Mouse (Mus musculus) liver, embryonic 14.5 days (tissue): ENCODE measurements around the gene Acer2. TPM values are rescaled to one million over a fixed set of nuclear protein-coding genes. Genes with fewer than 3 reads are reported as not detected.

ENCODE experiments used
- ATAC-seq: fragments of 200-750 bp; cut with Nextera tagmentation; 2 replicates; pipeline ENCODE4 v1.8.0; 2017; ENCODE audit warnings: moderate number of reproducible peaks, mild to moderate bottlenecking, moderate library complexity; ENCODE audit not compliant: insufficient read depth
- DNase-seq, 3 experiments: peaks; one replicate each; pipeline ENCODE4 v3.0.0-alpha.2; 2012 to 2013; ENCODE audit warnings: low read depth in 3 of 3, low spot score in 3 of 3
- H3K27ac ChIP-seq: fragments of 300-500 bp; sonication (generic); 2 replicates; pipeline ENCODE4 v1.5.1; 2014; ENCODE audit warnings: moderate library complexity, mild to moderate bottlenecking, control low read depth, inconsistent platforms
- H3K27me3 ChIP-seq: fragments of 300-500 bp; sonication (generic); 2 replicates; pipeline ENCODE4 v1.6.1; 2014; ENCODE audit warnings: mild to moderate bottlenecking, low read length, moderate library complexity; ENCODE audit not compliant: control insufficient read depth, insufficient read depth
- H3K36me3 ChIP-seq: fragments of 300-500 bp; sonication (generic); replicated peaks from 2 replicates; pipeline ENCODE4 v1.6.1; 2014; ENCODE audit warnings: low read depth; ENCODE audit not compliant: control insufficient read depth, insufficient read depth
- H3K4me1 ChIP-seq, 2 experiments: fragments of 200-500 bp in 1 of 2; fragments of 300-500 bp in 1 of 2; sonication (generic) in 1 of 2; replicated peaks; 2 replicates each; pipeline ENCODE4 v1.6.1; 2012 to 2014; ENCODE audit warnings: antibody characterized with exemption in 1 of 2, inconsistent platforms in 1 of 2, low read length in 1 of 2; ENCODE audit not compliant: control insufficient read depth in 2 of 2, insufficient read depth in 2 of 2
- H3K4me2 ChIP-seq: fragments of 300-500 bp; sonication (generic); 2 replicates; pipeline ENCODE4 v1.6.1; 2014; ENCODE audit warnings: low read depth, mild to moderate bottlenecking, control low read depth, moderate library complexity
- H3K4me3 ChIP-seq, 2 experiments: fragments of 200-500 bp in 1 of 2; fragments of 300-500 bp in 1 of 2; sonication (generic) in 1 of 2; 2 replicates each; pipeline ENCODE4 v1.5.1; 2012 to 2014; ENCODE audit warnings: low read depth in 2 of 2, low read length in 2 of 2, mild to moderate bottlenecking in 2 of 2, control low read depth in 1 of 2, inconsistent platforms in 1 of 2, moderate library complexity in 1 of 2; ENCODE audit not compliant: insufficient read depth in 1 of 2
- H3K9ac ChIP-seq: fragments of 300-500 bp; sonication (generic); replicated peaks from 2 replicates; pipeline ENCODE4 v1.6.1; 2014; ENCODE audit warnings: mild to moderate bottlenecking, control low read depth, moderate library complexity
- H3K9me3 ChIP-seq: fragments of 300-500 bp; sonication (generic); 2 replicates; pipeline ENCODE4 v1.6.1; 2016; ENCODE audit warnings: low read length, mixed read lengths; ENCODE audit not compliant: control insufficient read depth
- CTCF ChIP-seq: IDR thresholded peaks from 2 replicates; pipeline ENCODE4 v1.5.1; 2016; ENCODE audit warnings: antibody characterized with exemption, low read depth, control low read depth
- EP300 ChIP-seq: IDR thresholded peaks from 2 replicates; pipeline ENCODE4 v1.6.1; 2016; ENCODE audit warnings: antibody characterized with exemption, low read depth
- WGBS: fragments of 180-500 bp; shearing (Covaris S2); extraction: QIAGEN DNeasy Blood & Tissue Kit; methylation state at CpG from one replicate; pipeline ENCODE4 v1.1.7; 2014; ENCODE audit not compliant: insufficient replicate concordance; 5-methylcytosine and 5-hydroxymethylcytosine counted together
- polyA plus RNA-seq, 2 experiments: library from polyadenylated mRNA; depleted of rRNA in 1 of 2; stranded (reverse) in 1 of 2; unstranded in 1 of 2; fragments of >200 nt; fragmentation: Nextera tagmentation in 1 of 2; extraction: Ambion mirVana in 1 of 2; gene quantifications; 2 replicates each; pipeline versions ENCODE4 v1.2.1 to v1.2.3; 2012 to 2014

Gene Acer2
- polyA plus RNA-seq, 2 experiments, result 2.6 to 4.5 TPM

GRCm38 (mm10) chr4:86933026-86933425 is 58.8 kb downstream of the Acer2 start:
- ATAC-seq, result no peak
- Histone ChIP-seq H3K9me3 (no peaks in the 10 kb centered on the region), H3K4me2 (no peak overlapping the region), H3K4me1 (no peaks in the 10 kb centered on the region), H3K36me3 (no peaks in the 10 kb centered on the region), H3K27ac (no peak overlapping the region), H3K9ac (no peak overlapping the region), H3K4me3 (no peak overlapping the region), H3K27me3 (no peaks in the 10 kb centered on the region)
- 51% methylated on average over 6 of the region's 6 CpGs for WGBS
- no peak for DNase-seq
- TF ChIP-seq CTCF (peak; percentile 67), EP300 (no peak)

- Histone ChIP-seq H3K9me3 (no peaks in the 10 kb centered on the region), H3K4me1 (no peaks in the 10 kb centered on the region), H3K36me3 (no peaks in the 10 kb centered on the region), H3K27ac (no peak overlapping the region), H3K4me2 (no peak overlapping the region), H3K9ac (no peak overlapping the region), H3K27me3 (no peaks in the 10 kb centered on the region), H3K4me3 (no peak overlapping the region)
- TF ChIP-seq CTCF, result no peak
- TF ChIP-seq EP300, result no peak
- WGBS, result 71% methylated on average over 9 of the region's 9 CpGs
- ATAC-seq (no peak), DNase-seq (no peak)
Observed at GRCm38 (mm10) chr4:86936217-86936616, 62.0 kb downstream of the Acer2 start.

GRCm38 (mm10) chr4:86936706-86937105 is 62.5 kb downstream of the Acer2 start:
- DNase-seq, result no peak
- no peak for ATAC-seq
- no peak overlapping the region for H3K4me3 ChIP-seq
- no peak overlapping the region for H3K4me2 ChIP-seq
- H3K4me1 ChIP-seq, result no peaks in the 10 kb centered on the region
- no peak overlapping the region for H3K27ac ChIP-seq
- H3K36me3 ChIP-seq, result no peaks in the 10 kb centered on the region
- TF ChIP-seq CTCF, result no peak
- TF ChIP-seq EP300, result no peak
- H3K9me3 ChIP-seq, result no peaks in the 10 kb centered on the region
- 27% methylated on average over 3 of the region's 3 CpGs for WGBS
- no peaks in the 10 kb centered on the region for H3K27me3 ChIP-seq
- no peak overlapping the region for H3K9ac ChIP-seq

- H3K27ac ChIP-seq, result no peak overlapping the region
- 66% methylated on average over 6 of the region's 6 CpGs for WGBS
- H3K9ac ChIP-seq, result no peak overlapping the region
- H3K4me1 ChIP-seq, result no peaks in the 10 kb centered on the region
- H3K4me3 ChIP-seq, result no peak overlapping the region
- ATAC-seq (no peak), DNase-seq (no peak)
- no peak overlapping the region for H3K4me2 ChIP-seq
- H3K27me3 ChIP-seq, result no peaks in the 10 kb centered on the region
- TF ChIP-seq EP300, result no peak
- no peaks in the 10 kb centered on the region for H3K36me3 ChIP-seq
- H3K9me3 ChIP-seq, result no peaks in the 10 kb centered on the region
Observed at GRCm38 (mm10) chr4:86942656-86943055, 68.5 kb downstream of the Acer2 start.

GRCm38 (mm10) chr4:86943296-86943695 is 69.1 kb downstream of the Acer2 start:
- WGBS, result 42% methylated on average over 6 of the region's 6 CpGs
- H3K4me1 ChIP-seq, result no peaks in the 10 kb centered on the region
- no peak for TF ChIP-seq EP300
- no peak for TF ChIP-seq CTCF

GRCm38 (mm10) chr4:86948794-86949193 is 74.6 kb downstream of the Acer2 start:
- Histone ChIP-seq H3K4me3 (no peak overlapping the region), H3K4me2 (no peak overlapping the region), H3K9ac (no peak overlapping the region), H3K27ac (no peak overlapping the region), H3K36me3 (no peaks in the 10 kb centered on the region), H3K4me1 (no peaks in the 10 kb centered on the region), H3K27me3 (no peaks in the 10 kb centered on the region), H3K9me3 (no peaks in the 10 kb centered on the region)
- 64% methylated on average over 1 of the region's 1 CpGs for WGBS
- DNase-seq (no peak), ATAC-seq (no peak)
- TF ChIP-seq EP300, result no peak
- TF ChIP-seq CTCF, result no peak

More at GRCm38 (mm10) chr4:86943296-86943695, 69.1 kb downstream of the Acer2 start:
- no peak for ATAC-seq
- H3K27ac ChIP-seq, result no peak overlapping the region
- H3K4me3 ChIP-seq, result no peak overlapping the region
- H3K9me3 ChIP-seq, result no peaks in the 10 kb centered on the region
- no peak for DNase-seq
- H3K27me3 ChIP-seq, result no peaks in the 10 kb centered on the region
- no peaks in the 10 kb centered on the region for H3K36me3 ChIP-seq
- H3K4me2 ChIP-seq, result no peak overlapping the region
- H3K9ac ChIP-seq, result no peak overlapping the region
